Mouse (Mus musculus) adipocyte (in vitro differentiated cells): ENCODE measurements around the gene Scn3b.
A peak's percentile ranks its signal among the peaks of the same experiment; 100 is the strongest.

Source experiments
- DNase-seq: peaks from one replicate; pipeline ENCODE4 v3.0.0-alpha.2; 2016; ENCODE audit warnings: low spot score

The Scn3b gene

DNA sequence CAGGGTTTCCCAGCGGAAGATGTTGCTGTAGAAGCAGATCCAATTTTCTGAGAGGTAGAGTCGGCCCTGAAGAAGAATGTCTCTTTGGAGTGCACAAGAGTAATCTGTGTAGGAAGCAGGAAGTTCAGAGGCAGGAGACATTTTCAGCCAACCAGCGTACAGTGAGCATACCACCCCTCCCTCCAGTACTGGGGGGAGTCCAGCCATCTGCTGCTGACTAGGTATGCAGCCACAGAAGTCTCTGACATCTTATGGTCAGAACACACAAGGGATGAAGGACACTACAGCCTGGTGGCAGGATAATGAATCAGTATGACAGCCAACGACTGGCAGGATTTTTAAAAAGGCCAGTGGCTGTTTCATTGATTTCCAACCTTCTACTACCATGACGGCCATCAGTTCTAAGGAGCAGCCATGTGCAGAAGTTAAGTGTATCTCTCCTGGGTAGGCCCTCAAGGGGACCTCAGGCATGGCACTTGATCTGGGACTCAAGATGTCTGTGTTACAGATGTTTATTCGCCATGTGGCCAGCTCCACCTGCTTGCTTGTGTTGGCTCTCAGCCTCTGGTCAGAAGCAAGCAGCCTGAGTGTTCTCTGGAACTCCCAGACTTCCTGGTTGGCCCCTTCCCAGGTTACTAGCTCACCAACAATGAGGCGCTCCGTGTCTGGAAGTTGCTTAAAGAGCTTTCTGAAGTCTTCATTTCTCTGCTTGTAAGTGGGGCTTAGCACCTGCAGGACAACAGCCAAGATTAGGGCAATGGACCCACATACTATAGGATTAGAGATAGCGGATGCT lies 48.0 kb downstream of the Scn3b start:
- DNase-seq = peak; percentile 75

DNA sequence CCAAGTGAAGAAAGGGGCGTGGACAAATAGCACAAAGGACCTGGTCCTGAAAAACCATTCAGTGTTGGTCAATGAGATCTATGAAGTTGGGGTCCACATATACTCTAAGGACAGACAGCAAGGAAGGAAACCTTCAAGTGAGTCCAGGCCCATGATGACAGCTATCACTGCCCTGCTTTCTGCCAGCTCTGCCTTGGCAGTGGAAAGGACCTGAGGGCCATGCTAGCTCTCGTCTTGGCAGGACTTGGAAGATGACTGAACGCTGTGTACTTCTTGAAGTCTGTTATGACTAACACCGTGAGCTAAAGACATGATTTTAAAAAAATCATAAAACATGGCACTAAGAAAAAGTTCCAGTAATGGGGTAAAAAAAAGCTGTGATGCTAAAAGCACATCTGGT lies 48.7 kb downstream of the Scn3b start:
- DNase-seq = peak; percentile 72

DNA sequence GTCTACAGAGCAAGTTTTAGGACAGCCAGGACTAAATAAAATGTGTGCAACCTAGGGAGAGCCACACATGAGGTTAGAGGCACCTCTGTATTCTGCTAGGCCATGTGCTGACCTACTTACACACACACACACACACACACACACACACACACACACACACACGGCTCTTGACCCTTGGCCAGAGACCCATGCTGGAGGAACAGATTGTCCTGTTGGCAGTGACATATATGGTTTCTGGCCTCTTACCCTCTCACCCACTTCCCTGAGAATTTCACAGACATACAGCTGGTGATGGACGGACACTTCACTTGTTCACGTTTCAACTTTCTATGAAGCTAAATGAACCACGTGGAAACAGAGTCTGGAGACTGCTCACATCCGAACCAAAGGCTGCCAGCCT lies 49.8 kb downstream of the Scn3b start:
- DNase-seq = peak; percentile 85

DNA sequence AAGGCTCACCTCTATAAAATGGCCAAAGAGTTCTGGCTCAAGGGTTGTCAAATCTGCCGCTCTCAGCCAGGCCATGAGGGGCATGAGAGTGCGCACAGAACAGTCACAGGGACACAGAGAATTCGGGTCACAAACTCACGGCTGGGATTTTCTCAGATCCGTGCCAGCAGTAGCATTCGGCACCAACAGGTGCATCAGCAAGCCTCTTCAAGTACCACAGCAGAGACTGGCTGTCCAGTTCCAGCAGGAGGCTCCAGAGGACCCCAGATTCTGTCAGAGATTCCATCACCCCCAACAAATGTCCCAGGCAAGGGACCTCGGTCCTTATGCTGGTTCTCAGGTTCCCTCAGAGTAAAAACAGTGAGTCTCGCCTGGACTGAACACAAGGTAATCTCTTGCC lies 51.4 kb downstream of the Scn3b start:
- DNase-seq = no peak

DNA sequence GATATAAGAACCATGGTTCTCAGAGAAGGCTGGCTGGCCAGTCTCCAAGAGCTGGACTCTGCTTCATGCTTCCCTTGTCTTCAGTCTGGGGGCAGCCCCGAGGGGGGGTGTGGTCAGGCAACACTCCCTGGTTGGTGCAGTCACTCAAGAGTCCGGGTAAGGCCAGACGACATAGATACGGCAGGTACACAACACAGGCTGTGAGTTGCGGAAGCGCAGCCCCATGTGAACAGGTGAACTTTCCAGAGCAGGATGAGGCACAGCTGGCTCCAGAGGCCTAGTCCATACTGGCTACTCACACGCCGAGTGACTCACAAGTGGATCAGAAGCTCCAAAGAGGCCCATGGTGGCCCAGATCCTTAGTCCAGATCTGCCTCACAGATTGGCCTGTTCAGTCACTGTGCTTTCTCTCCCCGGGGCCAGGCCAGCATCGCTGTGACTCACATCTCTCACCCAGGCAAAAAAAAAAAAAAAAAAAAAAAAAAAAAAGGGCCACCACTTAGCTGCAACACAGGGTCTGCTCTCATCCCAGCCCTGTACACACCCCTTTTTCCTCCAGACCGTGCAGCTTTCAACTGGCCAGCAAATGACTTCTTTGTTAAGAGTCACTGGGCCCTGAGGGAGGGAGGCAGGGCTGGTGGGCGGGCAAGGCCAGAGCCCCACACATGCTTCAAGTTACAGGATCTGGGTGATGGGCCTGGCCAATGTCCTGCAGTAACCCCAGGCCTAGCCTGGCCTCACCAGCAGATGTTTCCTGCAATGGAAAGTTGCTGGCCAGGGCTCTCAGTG lies 52.1 kb downstream of the Scn3b start:
- peak; percentile 98 for DNase-seq

DNA sequence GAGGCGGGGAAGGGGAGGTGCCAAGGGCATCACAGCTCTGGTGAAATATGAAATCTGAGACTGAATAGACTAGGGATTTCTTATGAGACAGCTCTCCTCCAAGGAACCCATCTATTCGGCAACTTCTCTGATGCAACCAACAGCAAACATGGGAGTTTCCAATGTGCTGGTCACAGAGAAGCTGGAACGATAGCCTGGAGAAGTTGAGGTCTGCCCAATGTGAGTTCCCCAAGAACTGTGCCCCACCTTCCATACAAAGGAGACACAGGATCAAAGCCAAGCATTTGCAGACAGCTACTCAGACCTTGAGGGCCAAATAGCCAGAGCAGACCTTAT lies 52.6 kb downstream of the Scn3b start:
- no peak for DNase-seq

DNA sequence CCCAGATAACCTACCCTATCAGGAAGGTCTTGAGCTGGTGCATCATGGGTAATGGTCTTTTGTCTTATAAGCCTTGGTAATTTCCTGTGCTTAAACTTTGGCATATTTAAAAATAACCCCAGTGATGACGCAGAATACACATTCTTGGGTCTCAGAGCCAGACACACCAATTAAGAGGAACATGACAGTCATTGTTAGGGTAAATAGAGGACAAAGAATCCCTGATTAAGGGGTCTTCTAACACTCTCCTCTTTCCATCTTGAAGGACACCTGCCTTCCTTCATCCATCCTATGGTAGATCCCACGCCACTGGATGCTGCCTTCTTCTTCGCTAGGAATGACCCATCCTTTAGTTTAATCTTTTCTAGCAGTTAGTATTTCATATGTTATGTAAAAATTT lies 53.4 kb downstream of the Scn3b start:
- DNase-seq = no peak

DNA sequence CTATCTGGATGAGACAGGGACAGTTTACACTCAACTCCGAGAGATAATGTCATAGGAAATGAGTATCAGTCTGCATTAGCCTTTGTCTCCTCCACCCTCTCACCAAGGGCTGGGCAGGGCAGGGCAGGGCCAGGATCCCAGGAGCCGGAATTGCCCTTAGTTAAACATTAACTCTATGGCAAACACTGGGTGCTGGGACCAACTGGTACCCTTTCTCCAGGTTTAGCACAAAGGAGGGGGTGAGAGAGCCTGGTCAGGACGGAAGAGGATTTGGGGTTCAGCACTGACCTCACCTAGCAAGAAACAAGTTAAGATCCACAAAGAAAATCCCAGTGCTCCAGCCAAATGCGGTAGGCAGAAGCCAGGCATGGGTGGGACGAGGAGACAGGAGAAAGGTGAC lies 54.2 kb downstream of the Scn3b start:
- no peak for DNase-seq

DNA sequence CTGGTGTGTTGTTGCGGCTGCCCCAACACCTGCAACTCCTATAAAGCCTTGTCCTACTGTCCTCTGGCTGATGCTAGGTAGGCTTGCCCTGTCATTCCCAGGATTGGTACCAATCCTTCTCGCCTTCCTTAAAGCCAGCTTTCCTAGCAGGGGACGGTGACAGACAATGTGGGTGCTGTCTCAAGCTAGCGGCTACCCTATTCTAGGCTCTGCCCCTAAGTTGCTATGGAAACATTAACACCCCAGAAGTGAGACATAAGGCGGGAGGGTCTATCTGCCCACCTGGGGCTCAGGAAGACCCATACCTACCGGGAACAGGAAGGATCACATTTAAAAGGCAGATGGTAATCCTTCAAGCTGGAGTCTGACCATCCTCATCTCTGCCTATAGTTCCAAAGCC lies 54.8 kb downstream of the Scn3b start:
- DNase-seq = no peak

DNA sequence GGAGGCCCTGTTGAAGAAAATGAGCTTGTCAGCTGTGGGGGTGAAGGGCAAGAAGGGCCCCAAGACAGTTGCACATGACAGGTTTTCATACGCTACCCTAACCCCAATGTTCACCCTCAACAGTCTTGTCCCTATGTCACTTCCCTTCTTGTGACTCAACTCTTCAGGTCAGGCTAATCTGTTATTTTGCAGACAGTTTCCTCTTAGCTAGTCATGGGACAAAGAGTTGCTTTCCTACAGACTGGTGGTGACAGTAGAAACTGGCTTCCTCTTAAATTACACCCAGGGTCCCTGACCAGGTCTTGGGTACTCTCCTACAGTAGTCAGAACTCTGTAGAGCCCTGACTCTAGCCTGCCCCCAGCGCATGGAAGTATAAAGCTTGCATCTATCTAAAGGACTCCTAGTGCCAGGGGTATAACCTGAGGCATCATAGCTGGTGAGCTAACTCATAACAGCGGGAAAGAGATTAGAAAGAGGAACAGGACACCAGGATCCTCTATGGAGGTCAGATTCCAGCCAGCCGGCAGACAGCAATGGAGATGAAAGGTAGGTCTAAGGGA lies 55.3 kb downstream of the Scn3b start:
- no peak for DNase-seq

DNA sequence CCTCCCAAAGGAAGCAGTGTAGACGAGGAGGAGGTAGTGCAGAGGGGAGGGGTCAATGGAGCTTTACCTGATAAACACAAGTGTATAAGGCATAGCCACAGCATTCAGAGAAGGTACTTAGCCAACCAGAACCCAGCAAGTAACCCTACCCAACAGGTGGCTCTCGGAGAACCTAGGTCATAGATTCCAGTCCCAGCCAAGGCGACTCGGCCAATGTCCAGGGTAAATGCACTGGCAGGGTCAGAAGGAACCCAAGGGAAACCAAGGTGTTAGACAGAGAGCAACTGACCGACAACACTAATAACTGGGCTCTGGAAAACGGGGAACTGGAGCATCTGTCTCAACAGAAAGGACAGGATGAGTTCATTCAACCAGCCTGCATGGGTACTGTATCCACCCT lies 55.8 kb downstream of the Scn3b start:
- no peak for DNase-seq

DNA sequence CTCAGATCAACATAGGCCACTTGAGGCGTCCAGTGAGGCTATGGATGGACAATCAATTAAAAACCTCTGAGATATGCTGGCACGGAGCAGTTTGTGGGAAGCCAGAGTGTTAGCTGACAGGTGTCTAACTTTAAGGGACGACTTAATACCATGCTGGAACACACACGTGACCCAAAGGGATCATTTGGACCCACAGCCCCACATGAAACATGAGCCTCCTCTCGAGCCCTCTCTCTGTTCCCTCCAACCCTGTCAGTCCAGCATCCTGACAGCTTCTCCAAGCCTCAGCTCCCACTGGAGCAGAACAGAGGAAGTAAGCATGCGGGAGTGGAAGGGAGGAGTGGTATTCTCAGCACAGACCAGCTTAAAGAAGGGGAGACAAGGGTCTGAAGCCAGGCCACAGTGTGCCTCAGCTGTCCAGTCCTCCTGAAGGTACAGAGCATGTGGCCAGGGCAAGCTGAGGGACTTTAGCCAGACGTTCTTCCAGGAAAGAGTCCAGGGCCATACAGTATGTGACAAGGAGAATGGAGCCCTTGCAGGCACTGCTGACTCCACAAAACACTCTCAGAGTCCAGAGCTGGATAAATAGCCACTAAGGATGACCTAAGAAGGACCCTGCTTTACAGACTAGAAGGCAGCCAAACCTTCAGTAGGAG lies 57.4 kb downstream of the Scn3b start:
- no peak for DNase-seq

DNA sequence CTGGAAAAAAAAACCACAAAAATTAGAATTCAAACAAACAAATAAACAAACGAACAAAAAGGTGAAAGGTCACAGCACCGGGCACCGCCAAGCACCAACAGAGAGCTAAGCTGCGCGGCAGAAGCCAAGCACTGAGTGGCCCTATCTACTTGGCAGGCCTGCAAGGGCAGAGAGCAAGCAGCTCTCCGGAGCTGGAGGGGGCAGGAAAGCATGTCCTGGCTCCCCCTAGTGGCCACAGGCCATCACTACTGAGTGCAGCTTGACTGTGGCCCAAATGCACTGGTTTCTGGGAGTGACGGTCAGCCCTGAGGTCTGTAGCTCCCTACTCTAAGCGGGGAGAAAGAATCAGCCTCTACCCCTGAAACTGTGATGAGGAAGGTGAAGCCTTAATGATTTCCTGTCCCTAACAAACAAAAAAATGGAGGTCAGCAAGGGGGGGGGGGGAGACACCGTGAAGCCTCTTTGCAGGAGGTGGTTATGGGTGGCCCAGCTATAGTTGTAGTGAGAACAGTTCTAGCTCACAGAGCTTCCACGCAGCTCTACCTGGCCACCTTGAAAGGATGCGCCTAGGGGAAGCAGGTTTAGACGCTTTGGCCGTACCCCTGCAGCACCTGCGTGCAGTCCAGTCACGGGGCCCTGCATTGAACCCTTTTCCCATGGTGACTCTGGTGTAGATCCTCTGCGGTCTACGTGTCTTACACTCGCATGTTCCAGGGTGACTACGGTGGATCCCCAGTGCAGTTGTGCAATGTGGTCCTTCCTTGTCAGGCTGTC lies 61.8 kb downstream of the Scn3b start:
- peak; percentile 97 for DNase-seq

DNA sequence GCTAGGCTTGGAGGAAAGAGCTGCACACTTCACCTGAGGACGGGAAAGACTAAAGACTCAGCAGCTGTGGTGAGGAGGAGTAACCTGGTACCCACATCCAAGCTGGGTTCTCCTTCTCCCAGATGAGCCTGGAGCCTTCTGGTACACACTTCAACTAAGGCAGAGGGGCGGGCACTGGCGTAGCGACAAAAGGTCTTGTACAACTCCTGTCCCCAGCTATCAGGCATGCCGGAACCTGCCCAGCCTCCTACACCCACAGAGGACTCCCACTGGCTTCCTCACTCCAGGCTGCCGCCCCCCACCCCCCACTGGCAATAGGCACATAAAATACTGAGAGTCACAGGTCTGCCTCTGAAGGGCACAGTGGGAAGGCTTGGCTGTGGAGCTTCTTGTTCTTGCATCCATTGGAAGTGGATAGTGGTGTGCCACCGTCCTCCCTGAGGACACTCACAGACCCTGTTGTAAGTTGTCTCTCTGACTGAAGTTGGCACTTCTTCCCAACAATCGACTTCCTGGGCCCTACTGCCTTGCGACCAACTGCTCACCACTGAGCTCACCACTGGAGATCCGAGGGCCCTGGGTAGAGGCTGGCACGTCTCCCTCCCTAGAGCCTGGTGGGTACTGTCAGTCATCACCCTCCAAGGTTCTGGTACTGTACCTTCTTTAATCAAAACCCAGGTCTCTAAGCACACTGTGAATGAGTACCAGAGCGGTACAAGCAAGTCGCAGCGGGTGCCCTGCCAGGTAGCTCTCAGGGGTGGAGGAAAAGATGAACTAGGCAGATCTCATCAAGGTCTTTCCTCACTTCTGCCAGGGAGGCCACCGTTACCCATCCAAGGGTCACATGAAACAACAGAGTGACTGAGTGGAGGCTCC lies 62.6 kb downstream of the Scn3b start:
- no peak for DNase-seq

DNA sequence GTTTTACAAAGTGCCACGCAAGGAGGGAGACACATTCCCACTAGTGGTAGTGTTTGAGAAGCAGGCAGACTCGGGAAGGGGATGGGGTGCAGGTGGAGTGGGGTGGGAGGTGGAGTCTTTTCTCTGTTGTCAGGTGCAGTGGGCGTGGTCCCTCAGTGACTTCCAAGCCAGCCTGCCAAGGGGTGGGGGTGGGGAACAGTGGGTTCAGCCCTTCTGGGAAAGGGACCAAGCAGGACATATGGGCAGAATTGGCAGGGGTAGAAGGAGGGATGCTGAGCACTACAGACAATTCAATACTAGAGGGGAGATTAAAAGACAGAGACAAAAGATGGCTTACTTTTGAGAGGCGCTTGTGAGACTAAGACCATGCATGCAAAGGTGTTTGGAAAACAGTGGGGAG lies 63.3 kb downstream of the Scn3b start:
- no peak for DNase-seq

DNA sequence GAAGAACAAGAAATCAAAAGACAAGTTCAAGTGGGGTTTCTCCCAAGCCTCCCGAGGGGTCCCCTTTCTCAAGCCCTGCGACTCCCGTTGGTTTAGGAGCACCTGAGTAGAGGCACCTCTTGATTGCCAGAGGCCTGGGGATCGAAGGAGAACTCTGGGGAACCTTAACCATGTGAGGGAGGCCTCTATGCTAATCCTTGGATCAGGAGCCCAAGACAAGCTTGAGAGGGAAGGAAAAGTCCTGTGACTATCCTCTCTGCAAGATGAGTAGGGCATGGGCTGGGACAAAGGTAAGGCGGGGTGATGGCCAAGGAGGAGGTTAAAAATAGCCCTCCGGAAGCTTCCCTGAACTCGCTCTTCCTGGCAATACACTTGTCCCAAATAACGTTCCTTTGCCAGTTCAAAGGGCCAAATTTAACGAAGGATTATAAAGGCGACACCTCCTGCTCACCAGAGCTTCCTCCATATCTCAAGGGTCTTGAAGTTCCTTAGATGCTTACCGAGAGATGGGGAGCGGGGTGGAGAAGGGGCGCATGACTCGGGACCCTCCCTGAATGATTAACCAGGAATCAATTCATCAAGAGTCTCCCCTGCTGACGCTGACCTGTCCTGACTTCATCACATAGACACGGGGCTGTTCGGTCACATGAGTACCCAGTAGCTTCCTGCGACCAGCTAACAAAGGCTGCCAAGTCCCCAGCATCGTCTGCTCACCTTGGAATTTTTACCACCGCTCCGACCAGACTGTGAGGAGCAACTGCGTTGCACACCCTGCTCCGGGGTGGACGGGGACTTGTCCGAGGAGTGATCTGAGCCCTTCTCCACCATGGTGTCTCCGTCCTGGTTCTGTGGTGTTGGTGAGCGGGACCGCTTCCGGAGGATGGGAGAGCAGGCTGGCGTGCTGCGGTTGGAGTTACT lies 64.0 kb downstream of the Scn3b start:
- DNase-seq = peak; percentile 33

DNA sequence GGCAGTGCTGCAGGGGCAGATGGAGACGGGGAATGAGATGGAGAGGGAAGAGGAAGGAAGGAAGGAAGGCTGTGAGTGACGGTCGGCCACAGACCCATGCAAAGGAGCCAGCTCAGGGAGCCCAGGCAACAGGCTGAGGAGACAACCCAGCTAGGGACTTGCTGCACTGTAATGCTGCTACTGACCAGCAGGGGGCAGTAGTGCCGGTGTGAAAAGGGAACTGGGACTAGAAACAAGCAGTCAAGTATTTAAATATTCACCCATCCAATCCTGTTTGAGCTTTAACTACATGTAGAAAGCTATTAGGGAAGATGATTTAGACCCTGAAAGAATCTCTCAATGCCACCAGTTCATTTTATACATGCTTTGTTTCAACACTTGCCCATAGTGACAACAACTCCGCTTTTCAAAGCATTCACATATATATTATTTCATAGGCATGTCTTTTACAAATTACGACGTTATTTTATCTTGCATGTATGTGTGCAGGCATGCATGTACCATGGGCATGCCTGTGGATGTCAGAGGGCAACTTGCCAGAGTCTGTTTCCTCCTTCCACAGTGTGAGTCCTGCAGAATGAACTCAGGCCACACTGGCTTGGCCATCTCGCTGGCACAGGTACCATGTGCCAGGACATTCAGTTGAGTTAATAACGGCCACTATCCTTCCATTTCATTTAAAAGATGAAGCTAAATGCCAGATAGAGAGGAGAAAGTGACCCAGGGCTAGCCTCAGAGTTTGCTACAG lies 64.8 kb downstream of the Scn3b start:
- peak; percentile 87 for DNase-seq

DNA sequence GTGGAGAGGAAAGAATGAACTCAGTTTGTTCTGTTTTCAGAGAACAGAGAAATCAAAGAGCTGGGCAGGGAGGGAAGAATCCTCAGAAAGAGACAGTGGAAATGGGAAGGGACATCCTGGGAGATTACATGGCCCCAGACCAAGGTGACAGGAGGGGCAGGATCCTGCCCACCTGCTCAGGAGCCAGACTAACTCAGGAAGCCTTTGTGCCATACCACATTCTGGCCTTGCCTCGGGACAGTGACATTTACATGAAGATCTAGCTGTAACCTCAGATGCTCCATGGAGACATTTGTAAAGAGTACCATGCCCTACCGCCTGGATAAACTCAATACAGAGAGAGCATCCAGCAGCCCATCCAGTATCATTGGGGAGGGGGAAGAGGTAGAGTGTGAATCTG lies 65.6 kb downstream of the Scn3b start:
- DNase-seq = no peak

DNA sequence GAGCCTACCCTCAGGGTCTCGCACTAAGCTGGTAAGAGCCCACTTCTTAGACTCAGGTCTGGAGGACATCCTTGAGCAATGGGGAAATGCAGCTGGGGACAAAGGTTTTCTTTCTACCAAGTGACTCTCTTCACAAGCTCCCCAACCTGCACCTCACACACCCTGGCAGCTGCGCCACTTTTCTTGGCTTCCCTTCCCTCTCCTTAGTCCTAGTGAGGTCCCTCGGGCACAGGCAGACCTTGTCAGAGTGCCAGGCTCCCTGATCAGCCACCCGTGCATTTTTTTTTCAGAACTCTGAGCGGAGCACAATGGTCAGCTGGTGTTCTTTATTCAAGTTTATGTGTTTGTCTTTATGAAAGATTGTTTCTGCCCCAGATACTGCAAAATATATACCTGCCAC lies 67.7 kb downstream of the Scn3b start:
- peak; percentile 95 for DNase-seq
